Comparison of ENCODE assay signal across 27 mouse cellular contexts in the genomic region with DNA sequence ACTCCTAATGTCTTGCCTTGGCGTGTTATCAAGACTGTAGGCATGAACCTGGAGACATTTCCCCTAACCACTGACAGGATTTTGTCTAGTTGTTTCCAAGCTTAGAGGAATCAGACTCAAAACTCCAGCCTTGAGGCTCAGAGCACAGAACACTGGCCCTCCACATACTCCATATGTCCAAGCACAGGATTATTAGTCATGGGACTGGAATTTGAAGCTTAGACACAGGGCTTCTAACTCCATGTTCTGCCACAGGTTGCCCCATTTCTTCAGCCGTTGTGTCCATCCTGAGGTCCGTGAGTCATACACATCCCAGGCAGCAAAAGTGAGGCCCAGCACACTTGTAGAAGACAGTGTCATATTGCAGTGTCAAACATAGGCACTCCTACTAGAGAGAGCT.
DNase-seq lines count a peak whose midpoint lies in the region; ATAC-seq and TF ChIP-seq lines count a peak whose summit lies in the region.
"Had no signal": no experiment of that assay in that cellular context is flagged by ENCODE, and none has a peak within 500 bp of the region (broad histone marks: within the 10 kb centered on the region; RNA-seq: fewer than 3 reads in every experiment).

No protein-coding gene starts in this region.

- peak; percentile 2 for DNase-seq in layer of hippocampus, adult 11-12 months (ENCODE audit: low spot score)
- DNase-seq in layer of hippocampus, adult 9-11 months, result no peak
- DNase-seq in 3T3-L1 (ENCODE audit: low read depth, low spot score) (peak; percentile 91), MN1 (ENCODE audit: low spot score) (peak; percentile 29), Patski (ENCODE audit: low read depth, low spot score) (peak; percentile 58)
- DNase-seq in lung, adult 18-20 months, result no peak
- DNase-seq: adrenal gland, postnatal 14 days; B cell, adult 2 months; cerebellum, adult 11 months; cerebellum, adult 2 months; cerebellum, adult 9-11 months; cerebellum, postnatal 25 days; forebrain, postnatal 0 days; gastrocnemius, adult 2 months; gastrocnemius, postnatal 14 days; heart, adult 18-20 months; heart, postnatal 14 days; heart, postnatal 4 days had no signal

- in situ Hi-C loops in Patski (cut with MboI; ENCODE audit: low pct_unique_long_range_greater_than_20kb), result loop anchor here (5.0 to 25.0 kb wide), 3 partner anchors 341 to 682 kb away; no protein-coding TSS in a partner anchor

- POLR2A ChIA-PET in Patski (lab: Charles Lee), result no interaction called here

- peak; percentile 90 for ATAC-seq in Patski
- ATAC-seq in activated CD4-positive, CD25-positive, alpha-beta regulatory T cell, adult 4 months, result no peak
- ATAC-seq: CD4-positive, CD25-positive, alpha-beta regulatory T cell, adult 4 months; forebrain, embryonic 14.5 days; forebrain, postnatal 0 days; hindbrain, postnatal 0 days; inflammation-experienced regulatory T-cells, adult 6 months; intestine, embryonic 16.5 days had no signal

- CTCF ChIA-PET in Patski (lab: Charles Lee), result interaction anchor here (0.9 to 1.2 kb wide), 3 partner anchors 248 to 287 kb away, joined by 3 to 5 read pairs (median 4); no protein-coding TSS in a partner anchor

- H3K27me3 ChIP-seq in Patski, result no peaks in the 10 kb centered on the region
- H3K27me3 ChIP-seq: embryonic facial prominence, embryonic 12.5 days; embryonic facial prominence, embryonic 15.5 days; heart, embryonic 13.5 days had no signal

- TF ChIP-seq CTCF in Patski (IDR thresholded peaks at IDR 0.05), result no peak

Comparison
In these comparisons a context has a peak if more than half of its experiments do, and no peak if none do; other contexts are left out.
1. DNase-seq: peak in layer of hippocampus, adult 11-12 months (single experiment), 3T3-L1 (single experiment), MN1 (single experiment) and Patski (single experiment); none in layer of hippocampus, adult 9-11 months (single experiment) and lung, adult 18-20 months (0 of 2).